Mouse (Mus musculus) G1E (cell line): ENCODE data around the gene Arhgap22. TPM values are rescaled to one million over a fixed set of nuclear protein-coding genes. Genes with fewer than 3 reads are reported as not detected.

ENCODE experiments used
- ATAC-seq: 2 replicates; pipeline ENCODE4 v1.8.0; 2016; ENCODE audit warnings: mild to moderate bottlenecking; ENCODE audit not compliant: insufficient number of reproducible peaks, poor library complexity, low FRiP score, severe bottlenecking; ENCODE audit errors: extremely low read depth
- DNase-seq: peaks from one replicate; pipeline ENCODE4 v3.0.0; 2012; ENCODE audit warnings: low spot score
- H3K27me3 ChIP-seq: 2 replicates; pipeline ENCODE4 v1.6.1; 2012; ENCODE audit warnings: mild to moderate bottlenecking, low read length, inconsistent platforms; ENCODE audit not compliant: insufficient read depth
- H3K36me3 ChIP-seq: replicated peaks from 2 replicates; pipeline ENCODE3; 2012; ENCODE audit warnings: mild to moderate bottlenecking, inconsistent platforms
- H3K4me1 ChIP-seq: 2 replicates; pipeline ENCODE4 v1.6.1; 2012; ENCODE audit warnings: low read depth, low read length, inconsistent platforms, mixed read lengths; ENCODE audit not compliant: insufficient read depth
- H3K4me3 ChIP-seq: 2 replicates; pipeline ENCODE4 v1.5.1; 2012; ENCODE audit warnings: low read depth, mild to moderate bottlenecking, inconsistent platforms, low read length, moderate library complexity, mixed read lengths
- H3K9me3 ChIP-seq: replicated peaks from 2 replicates; pipeline ENCODE4 v1.6.1; 2012; ENCODE audit warnings: inconsistent platforms
- CTCF ChIP-seq: IDR thresholded peaks from 2 replicates; pipeline ENCODE4 v1.5.1; 2012; ENCODE audit warnings: low read depth, low read length, inconsistent platforms, mixed read lengths
- GATA1 ChIP-seq: IDR thresholded peaks from 2 replicates; pipeline ENCODE4 v1.6.1; 2012; ENCODE audit warnings: borderline replicate concordance, low read length, inconsistent platforms, mixed read lengths
- GATA2 ChIP-seq: IDR thresholded peaks from 2 replicates; pipeline ENCODE4 v1.6.1; 2012; ENCODE audit warnings: low read depth, low read length, inconsistent platforms, borderline replicate concordance
- POLR2AphosphoS5 ChIP-seq: IDR thresholded peaks from 2 replicates; pipeline ENCODE4 v1.6.1; 2012; ENCODE audit warnings: low read depth, low read length, inconsistent platforms; ENCODE audit not compliant: insufficient replicate concordance
- TAL1 ChIP-seq: conservative IDR thresholded peaks from 2 replicates; pipeline ENCODE4 v1.6.1; 2012; ENCODE audit warnings: low read depth, low read length, inconsistent platforms, mixed read lengths
- polyA plus RNA-seq: library from polyadenylated mRNA; stranded (reverse); fragments of >175 nt; gene quantifications from 2 replicates; pipeline ENCODE4 v1.2.3, GENCODE M21; 2012
- total RNA-seq, 2 experiments: library from RNA; stranded (forward) in 1 of 2; stranded (reverse) in 1 of 2; fragments of 200-1000 nt in 1 of 2; fragments of >200 nt in 1 of 2; fragmentation: Nextera tagmentation in 1 of 2; gene quantifications; 2 replicates each; pipeline ENCODE4 v1.2.3; 2014 to 2017

The Arhgap22 gene
- total and polyA plus RNA-seq, 3 experiments = 0.05 TPM; not detected in 2

DNA sequence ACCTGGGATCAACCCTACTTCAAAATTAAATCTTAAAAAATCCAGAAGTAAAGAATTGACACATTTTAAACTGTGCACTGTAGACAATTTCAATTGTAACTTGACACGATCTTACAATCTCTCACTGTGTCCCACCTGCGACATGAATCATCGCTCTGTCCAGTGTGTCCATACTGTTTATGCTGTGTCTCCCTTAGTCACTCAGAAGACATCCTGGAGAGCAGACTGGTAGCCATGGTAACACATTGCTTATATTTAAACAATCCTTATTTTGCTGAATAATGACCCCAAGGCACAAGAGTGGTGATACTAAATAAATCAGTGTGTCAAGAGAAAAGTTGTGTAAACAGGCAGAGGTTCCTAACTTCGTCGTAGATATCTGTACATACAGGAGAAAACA lies 44.4 kb downstream of the Arhgap22 start:
- TF ChIP-seq GATA2 = no peak
- no peak for TF ChIP-seq CTCF
- TF ChIP-seq GATA1 = no peak
- TF ChIP-seq POLR2AphosphoS5 = no peak
- TF ChIP-seq TAL1 = no peak
- no peak for DNase-seq
- Histone ChIP-seq H3K36me3 (no peaks in the 10 kb centered on the region), H3K4me3 (no peak overlapping the region), H3K4me1 (no peaks in the 10 kb centered on the region), H3K27me3 (no peaks in the 10 kb centered on the region), H3K9me3 (peaks cover 47% of the 10 kb centered on the region)
- no peak for ATAC-seq

DNA sequence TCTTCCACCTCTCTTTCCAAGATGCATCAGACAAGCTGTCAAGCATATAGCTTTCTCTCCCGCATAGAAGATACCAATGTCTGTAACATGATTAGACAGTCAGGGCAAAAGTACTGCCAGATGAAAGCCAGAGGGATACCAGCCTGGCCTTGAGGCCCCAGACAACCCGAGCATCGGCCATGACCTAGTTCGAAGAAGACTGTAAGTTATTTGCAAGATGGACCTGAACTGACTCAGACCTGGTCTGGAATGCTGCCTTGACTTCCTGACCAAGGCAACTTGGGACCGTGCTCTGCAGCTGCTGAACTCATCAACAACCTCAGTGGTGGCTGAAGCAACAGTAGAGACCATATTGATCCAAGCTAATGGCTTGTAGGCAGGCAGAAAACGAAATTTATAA lies 46.3 kb downstream of the Arhgap22 start:
- Histone ChIP-seq H3K27me3 (no peaks in the 10 kb centered on the region), H3K4me3 (no peak overlapping the region), H3K4me1 (no peaks in the 10 kb centered on the region), H3K9me3 (peaks cover 52% of the 10 kb centered on the region), H3K36me3 (no peaks in the 10 kb centered on the region)
- no peak for DNase-seq
- no peak for ATAC-seq
- TF ChIP-seq GATA1 (no peak), POLR2AphosphoS5 (no peak), TAL1 (no peak), GATA2 (no peak), CTCF (no peak)

DNA sequence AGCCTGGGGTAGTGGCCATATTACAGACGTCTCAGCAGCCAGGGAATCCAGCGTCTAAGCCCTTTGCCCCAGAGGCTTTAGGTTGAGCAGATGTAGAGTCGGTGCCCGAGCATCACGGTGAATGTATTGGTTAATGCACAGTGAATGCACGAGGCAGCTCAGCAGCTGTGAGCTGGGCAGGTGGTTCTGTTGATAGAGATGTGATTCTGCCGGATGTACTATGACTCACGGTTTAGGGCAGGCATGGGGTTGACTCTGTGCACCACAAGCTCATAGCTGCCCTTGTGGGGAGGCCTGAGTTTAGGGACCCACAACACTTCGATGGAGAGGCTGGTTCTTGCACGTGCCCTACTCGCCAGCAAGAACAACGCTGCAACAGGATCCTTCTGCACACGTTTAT lies 51.0 kb downstream of the Arhgap22 start:
- no peaks in the 10 kb centered on the region for H3K4me1 ChIP-seq
- ATAC-seq (no peak), DNase-seq (no peak)
- TF ChIP-seq GATA2 (no peak), POLR2AphosphoS5 (no peak), TAL1 (no peak), CTCF (no peak), GATA1 (no peak)
- H3K36me3 ChIP-seq = no peaks in the 10 kb centered on the region
- H3K27me3 ChIP-seq = no peaks in the 10 kb centered on the region
- peaks cover 54% of the 10 kb centered on the region for H3K9me3 ChIP-seq
- H3K4me3 ChIP-seq = no peak overlapping the region

DNA sequence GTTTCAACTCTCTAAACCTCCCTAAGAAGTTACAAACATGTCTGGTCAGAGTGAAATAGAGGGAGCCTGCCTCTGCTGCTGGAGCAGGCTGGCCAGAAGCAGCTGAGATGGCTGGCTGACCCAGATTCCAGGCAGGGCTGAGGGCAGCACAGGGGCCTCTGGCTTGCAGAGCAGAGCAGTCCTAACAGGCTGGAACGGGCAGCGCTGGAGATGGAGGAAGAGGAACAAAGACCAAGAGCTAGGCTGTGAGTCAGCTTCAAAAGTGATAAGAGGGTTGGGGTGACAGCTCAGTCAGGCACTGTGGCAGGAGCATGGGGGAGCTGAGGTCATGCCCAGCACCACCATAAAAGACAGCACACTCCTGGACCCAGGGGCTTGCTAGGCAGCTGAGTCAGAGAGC lies 62.4 kb downstream of the Arhgap22 start:
- ATAC-seq = no peak
- no peak overlapping the region for H3K4me3 ChIP-seq

DNA sequence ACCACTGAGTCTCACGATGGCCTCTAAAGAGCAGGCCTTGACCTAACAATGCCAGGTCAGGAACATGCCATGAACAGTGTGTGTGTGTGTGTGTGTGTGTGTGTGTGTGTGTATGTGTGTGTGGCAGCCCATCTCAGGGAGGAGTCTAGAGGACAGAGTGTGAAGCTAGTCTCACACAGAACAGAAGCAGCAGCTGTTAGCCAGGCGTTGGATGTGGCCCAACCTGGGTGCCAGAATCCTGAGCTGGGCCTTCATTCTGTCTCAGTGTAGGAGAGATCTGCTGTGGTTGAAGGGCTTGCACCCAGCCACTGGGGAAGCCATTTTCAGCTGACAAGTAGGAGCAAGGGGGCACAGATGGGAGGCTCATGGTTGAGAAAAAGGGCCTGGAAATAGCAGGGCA lies 64.5 kb downstream of the Arhgap22 start:
- H3K4me3 ChIP-seq = no peak overlapping the region
- no peaks in the 10 kb centered on the region for H3K27me3 ChIP-seq
- TF ChIP-seq GATA1 (no peak), CTCF (no peak), TAL1 (no peak), POLR2AphosphoS5 (no peak), GATA2 (no peak)
- H3K36me3 ChIP-seq = no peaks in the 10 kb centered on the region
- ATAC-seq = no peak
- DNase-seq = no peak
- H3K9me3 ChIP-seq = peaks cover 46% of the 10 kb centered on the region
- H3K4me1 ChIP-seq = no peaks in the 10 kb centered on the region

More for the DNA sequence above, 62.4 kb downstream of the Arhgap22 start:
- no peak for DNase-seq
- H3K9me3 ChIP-seq = peaks cover 45% of the 10 kb centered on the region
- no peaks in the 10 kb centered on the region for H3K36me3 ChIP-seq
- no peaks in the 10 kb centered on the region for H3K4me1 ChIP-seq
- no peak for TF ChIP-seq TAL1
- no peak for TF ChIP-seq GATA1
- no peak for TF ChIP-seq POLR2AphosphoS5
- no peaks in the 10 kb centered on the region for H3K27me3 ChIP-seq

DNA sequence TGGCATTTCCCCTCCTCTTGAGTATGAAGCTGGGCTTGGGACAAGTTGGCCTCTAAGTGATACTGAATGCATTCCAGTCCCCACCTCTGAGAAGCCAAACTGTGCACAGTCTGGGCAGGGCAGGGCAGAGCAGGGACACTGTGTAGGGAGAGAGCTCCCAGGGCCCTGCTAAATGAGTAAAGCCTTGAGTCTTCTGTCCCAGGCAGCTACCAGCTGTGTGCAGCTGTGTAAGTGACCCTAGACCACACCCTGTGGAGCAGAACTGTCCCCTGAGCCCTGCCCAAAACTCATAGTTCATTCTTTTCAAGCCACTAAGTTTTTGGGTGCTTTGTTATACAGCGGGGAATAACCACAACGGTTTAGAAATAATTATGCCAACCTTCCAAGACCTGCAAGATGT lies 67.1 kb downstream of the Arhgap22 start:
- no peak for TF ChIP-seq POLR2AphosphoS5
- no peak for TF ChIP-seq TAL1
- no peak for TF ChIP-seq CTCF
- TF ChIP-seq GATA2 = no peak
- no peak for TF ChIP-seq GATA1
- DNase-seq (no peak), ATAC-seq (no peak)
- Histone ChIP-seq H3K27me3 (no peaks in the 10 kb centered on the region), H3K4me3 (no peak overlapping the region), H3K9me3 (peaks cover 35% of the 10 kb centered on the region), H3K4me1 (no peaks in the 10 kb centered on the region), H3K36me3 (no peaks in the 10 kb centered on the region)
